Mouse (Mus musculus): Measurements from ENCODE around the gene Gm28360.
"Not testable (repeated sequence)": the region's sequence is repeated elsewhere in the genome, so short reads cannot be mapped to it uniquely, and the experiment has no call there.

Gene Gm28360

DNA sequence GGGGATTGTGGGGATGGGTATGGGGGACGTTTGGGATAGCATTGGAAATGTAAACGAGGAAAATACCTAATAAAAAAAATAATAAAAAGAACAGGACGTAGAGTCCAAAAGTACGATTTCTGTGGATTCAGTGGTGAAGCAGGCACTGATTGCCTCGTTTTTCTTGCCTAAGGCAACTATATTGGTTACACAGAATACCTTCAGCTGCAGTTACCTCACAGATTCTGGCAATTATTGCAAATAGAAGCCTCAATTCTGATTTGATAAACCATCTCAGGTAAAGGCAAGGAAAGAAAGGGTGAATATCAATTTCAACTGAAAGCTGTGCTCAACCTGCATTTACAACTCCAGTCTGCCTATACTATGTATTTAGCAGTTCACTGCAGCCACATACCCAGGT lies at the start of gene Gm28360:
TSS of gene Gm28360 (plus strand) at position 301 of the 400 bp plus-strand sequence.
- DNase-seq: not testable (repeated sequence)

- DNase-seq: not testable (repeated sequence)
Observed at GRCm38 (mm10) chr1:117780833-117781232, 49.0 kb upstream of the Gm28360 start, which contains the start of gene B020011L13Rik. B020011L13Rik (plus strand) TSS chr1:117781133.

GRCm38 (mm10) chr1:117816271-117816670 lies 13.6 kb upstream of the Gm28360 start:
- not testable (repeated sequence) for DNase-seq

DNA sequence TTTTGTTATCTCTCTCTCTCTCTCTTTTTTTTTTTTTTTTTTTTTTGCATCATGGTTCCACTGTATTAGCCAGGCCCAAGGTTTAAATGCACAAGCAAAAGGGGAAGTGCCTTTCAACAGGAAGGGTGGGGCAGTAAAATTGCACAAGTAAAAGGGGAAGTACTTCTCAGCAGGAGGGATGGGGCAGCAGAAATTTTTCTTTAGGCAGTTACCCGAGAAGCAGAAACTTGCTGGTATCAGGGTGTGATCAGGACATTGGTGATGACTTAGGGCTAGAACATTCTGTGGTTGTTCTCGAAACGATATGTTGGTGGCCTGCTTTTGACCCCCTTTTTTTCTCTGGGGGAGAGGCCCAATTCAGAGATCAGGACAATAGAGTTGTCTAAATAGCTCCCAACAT lies 21.8 kb downstream of the Gm28360 start:
- DNase-seq: not testable (repeated sequence)
